Mouse (Mus musculus) kidney, embryonic 15.5 days (tissue): Measurements from ENCODE around the gene Lpin2. TPM values are rescaled to one million over a fixed set of nuclear protein-coding genes. Genes with fewer than 3 reads are reported as not detected.
A peak's percentile ranks its signal among the peaks of the same experiment; 100 is the strongest.

Experiments
- ATAC-seq: fragments of 200-750 bp; cut with Nextera tagmentation; replicated peaks from 2 replicates; pipeline ENCODE4 v1.8.0; 2017; ENCODE audit warnings: moderate TSS enrichment; ENCODE audit not compliant: low FRiP score
- H3K27ac ChIP-seq: fragments of 300-500 bp; sonication (generic); 2 replicates; pipeline ENCODE4 v1.5.1; 2015; ENCODE audit warnings: mild to moderate bottlenecking, inconsistent platforms
- H3K27me3 ChIP-seq: fragments of 300-500 bp; sonication (generic); 2 replicates; pipeline ENCODE4 v1.6.1; 2015; ENCODE audit warnings: inconsistent platforms
- H3K36me3 ChIP-seq: fragments of 300-500 bp; sonication (generic); 2 replicates; pipeline ENCODE4 v1.6.1; 2015; ENCODE audit warnings: inconsistent platforms
- H3K4me1 ChIP-seq: fragments of 300-500 bp; sonication (generic); 2 replicates; pipeline ENCODE4 v1.6.1; 2015; ENCODE audit warnings: inconsistent platforms
- H3K4me2 ChIP-seq: fragments of 300-500 bp; sonication (generic); 2 replicates; pipeline ENCODE4 v1.6.1; 2015; ENCODE audit warnings: moderate library complexity, mild to moderate bottlenecking, inconsistent platforms
- H3K4me3 ChIP-seq: fragments of 300-500 bp; sonication (generic); replicated peaks from 2 replicates; pipeline ENCODE4 v1.5.1; 2015; ENCODE audit warnings: mild to moderate bottlenecking, inconsistent platforms
- H3K9ac ChIP-seq: fragments of 300-500 bp; sonication (generic); 2 replicates; pipeline ENCODE4 v1.6.1; 2015; ENCODE audit warnings: mild to moderate bottlenecking, inconsistent platforms
- H3K9me3 ChIP-seq: fragments of 300-500 bp; sonication (generic); replicated peaks from 2 replicates; pipeline ENCODE4 v1.6.1; 2016; ENCODE audit warnings: inconsistent platforms
- WGBS: fragments of 180-500 bp; shearing (Covaris S2); methylation state at CpG from one replicate; pipeline ENCODE4 v1.1.7; 2015; ENCODE audit warnings: mixed read lengths; 5-methylcytosine and 5-hydroxymethylcytosine counted together
- polyA plus RNA-seq: library from polyadenylated mRNA; unstranded; fragments of >200 nt; fragmentation: Nextera tagmentation; extraction: Ambion mirVana; gene quantifications from 2 replicates; pipeline ENCODE4 v1.2.1, GENCODE M21; 2015

Lpin2 gene
- polyA plus RNA-seq, 1 experiment from 2014 or later: 70.7 TPM

DNA sequence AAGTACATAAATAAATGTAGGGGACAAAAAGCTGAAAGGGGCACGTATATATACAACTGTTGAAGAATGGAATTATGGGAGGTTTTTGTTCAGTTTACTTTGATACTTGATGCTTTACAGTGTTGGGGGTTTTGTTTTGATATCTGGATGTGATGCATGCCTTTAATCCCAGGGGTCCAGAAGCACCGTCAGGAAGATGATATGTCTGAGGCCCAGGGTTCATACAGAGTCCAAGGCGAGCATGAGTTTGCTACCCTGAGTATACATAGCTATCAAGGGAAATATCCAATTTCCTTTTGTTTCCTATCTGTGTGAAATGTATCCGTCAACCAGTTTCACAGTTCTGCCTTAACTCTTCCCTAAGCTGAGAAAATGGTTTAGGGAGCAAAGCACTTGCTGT is 29.0 kb upstream of the Lpin2 start:
- H3K27me3 ChIP-seq: no peaks in the 10 kb centered on the region
- H3K4me1 ChIP-seq: peaks cover 35% of the 10 kb centered on the region
- no peak overlapping the region for H3K9ac ChIP-seq
- no peak overlapping the region for H3K4me3 ChIP-seq
- 19% methylated on average over 4 of the region's 4 CpGs for WGBS
- H3K36me3 ChIP-seq: no peaks in the 10 kb centered on the region
- H3K4me2 ChIP-seq: no peak overlapping the region
- H3K9me3 ChIP-seq: 0 out of 2 replicates have a peak, but pooled peaks cover 4% of the 10 kb centered on the region
- H3K27ac ChIP-seq: peak overlapping the region; percentile 82
- peak; percentile 94 for ATAC-seq

DNA sequence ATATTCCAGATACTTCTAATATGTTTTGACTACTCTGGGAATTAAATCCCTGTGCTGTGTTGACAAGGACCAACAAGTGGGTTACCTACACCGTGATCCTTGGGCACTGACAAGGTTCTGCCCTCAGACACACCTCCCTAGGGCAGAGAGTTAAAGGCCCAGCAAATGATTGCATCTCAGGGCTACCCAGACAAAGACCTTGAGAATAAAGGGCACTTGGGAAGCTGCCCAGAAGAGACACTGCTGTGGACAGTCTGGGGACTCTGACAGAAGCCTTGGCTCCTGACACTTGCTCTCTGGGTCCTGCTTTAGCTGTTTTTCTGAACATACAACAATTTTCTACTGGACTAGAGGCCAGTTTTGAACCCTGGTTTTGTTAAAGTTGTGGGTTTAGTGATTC is 27.1 kb upstream of the Lpin2 start:
- no peak overlapping the region for H3K9ac ChIP-seq
- no peaks in the 10 kb centered on the region for H3K9me3 ChIP-seq
- 10% methylated on average over 1 of the region's 1 CpGs for WGBS
- H3K27me3 ChIP-seq: no peaks in the 10 kb centered on the region
- H3K4me1 ChIP-seq: peaks cover 50% of the 10 kb centered on the region
- H3K27ac ChIP-seq: peak overlapping the region; percentile 67
- H3K4me2 ChIP-seq: no peak overlapping the region
- ATAC-seq: no peak
- no peak overlapping the region for H3K4me3 ChIP-seq
- no peaks in the 10 kb centered on the region for H3K36me3 ChIP-seq

DNA sequence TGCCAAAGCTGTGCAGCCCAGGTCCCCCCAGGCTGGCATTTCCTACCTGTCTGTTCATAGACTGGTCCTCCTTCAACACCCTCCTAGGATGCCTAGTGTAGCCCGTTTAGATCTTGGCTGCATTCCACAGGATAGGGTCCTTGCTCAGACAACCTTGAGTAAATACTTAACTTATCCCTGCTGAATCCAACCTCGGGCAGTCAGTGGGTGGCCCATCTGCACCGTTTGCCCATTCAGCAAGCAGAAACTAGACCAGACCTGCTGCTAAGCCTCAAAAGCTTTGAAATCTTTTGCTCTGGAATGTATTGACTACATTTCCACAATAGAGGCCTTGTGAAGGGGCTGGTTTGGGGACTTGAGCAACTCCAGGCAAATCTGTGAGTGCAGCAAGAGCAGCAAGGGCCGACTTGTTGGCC is 23.2 kb upstream of the Lpin2 start:
- Histone ChIP-seq H3K9me3 (no peaks in the 10 kb centered on the region), H3K27me3 (no peaks in the 10 kb centered on the region), H3K4me1 (peaks cover 39% of the 10 kb centered on the region), H3K27ac (peak overlapping the region; percentile 82), H3K4me2 (no peak overlapping the region), H3K36me3 (no peaks in the 10 kb centered on the region), H3K9ac (no peak overlapping the region), H3K4me3 (no peak overlapping the region)
- WGBS: 27% methylated on average over 4 of the region's 4 CpGs
- ATAC-seq: peak; percentile 90

DNA sequence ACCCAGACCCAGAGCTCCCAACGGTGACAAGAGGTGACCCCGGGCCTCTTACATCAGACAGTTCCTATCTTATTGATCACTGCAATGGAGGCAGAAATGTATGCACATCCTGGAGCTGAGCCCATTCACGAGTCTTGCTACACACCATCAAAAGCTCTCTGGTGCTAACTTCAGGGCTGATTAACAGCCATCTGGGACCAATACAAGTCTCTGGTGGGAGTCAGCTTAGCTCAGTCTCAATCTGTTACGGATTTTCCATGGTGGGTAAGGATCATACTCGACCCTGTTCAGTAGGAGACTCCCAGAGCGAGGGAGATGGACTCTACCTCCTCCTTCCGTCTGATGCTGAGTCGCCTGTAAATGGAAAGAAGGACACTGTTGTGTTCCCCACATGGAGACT is 22.6 kb upstream of the Lpin2 start:
- Histone ChIP-seq H3K4me2 (no peak overlapping the region), H3K4me3 (no peak overlapping the region)
- no peak for ATAC-seq

DNA sequence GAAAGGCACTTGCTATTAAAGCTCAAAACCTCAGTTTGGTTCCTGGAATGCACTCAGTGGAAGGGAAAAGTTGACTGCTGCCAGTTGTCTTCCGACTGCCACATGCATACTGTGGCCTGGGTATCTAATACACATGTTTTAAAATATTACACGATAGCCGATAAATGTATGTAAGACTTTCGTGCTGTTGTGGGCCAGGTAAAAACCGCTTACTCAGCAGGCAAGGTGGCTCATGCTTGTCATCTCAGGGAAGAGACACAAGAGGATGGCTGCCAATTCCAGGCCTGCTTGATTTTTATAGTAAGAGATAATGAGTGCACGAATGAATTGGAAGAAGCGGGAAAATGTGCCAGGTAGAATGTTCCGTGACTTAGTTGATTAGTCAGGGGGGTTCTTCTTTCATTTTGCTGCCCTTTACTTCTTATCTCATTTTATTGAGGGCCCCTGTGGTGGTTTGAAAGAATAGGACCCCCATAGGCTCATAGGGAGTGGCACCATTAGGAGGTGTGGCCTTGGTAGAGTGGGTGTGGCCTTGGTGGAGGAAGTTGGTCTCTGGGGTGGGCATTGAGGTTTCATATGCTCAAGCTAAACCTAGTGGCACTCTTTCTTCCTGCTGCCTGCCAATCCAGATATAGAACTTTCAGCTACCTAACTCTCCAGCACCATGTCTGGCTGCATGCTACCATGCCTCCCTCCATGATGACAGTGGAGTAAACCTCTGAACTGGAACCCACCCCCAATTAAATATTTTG is 21.9 kb upstream of the Lpin2 start:
- Histone ChIP-seq H3K9ac (no peak overlapping the region), H3K27ac (peak overlapping the region; percentile 82), H3K4me2 (no peak overlapping the region), H3K9me3 (no peaks in the 10 kb centered on the region), H3K27me3 (no peaks in the 10 kb centered on the region), H3K36me3 (no peaks in the 10 kb centered on the region), H3K4me3 (no peak overlapping the region), H3K4me1 (peaks cover 29% of the 10 kb centered on the region)
- WGBS: 97% methylated on average over 8 of the region's 8 CpGs
- ATAC-seq: no peak

More for the DNA sequence above, 22.6 kb upstream of the Lpin2 start:
- WGBS: 59% methylated on average over 8 of the region's 8 CpGs
- H3K4me1 ChIP-seq: peaks cover 34% of the 10 kb centered on the region
- peak overlapping the region; percentile 82 for H3K27ac ChIP-seq
- H3K9me3 ChIP-seq: no peaks in the 10 kb centered on the region
- H3K9ac ChIP-seq: peak overlapping the region; percentile 8; the same call in 1 of the 2 replicates
- H3K27me3 ChIP-seq: no peaks in the 10 kb centered on the region
- H3K36me3 ChIP-seq: no peaks in the 10 kb centered on the region

DNA sequence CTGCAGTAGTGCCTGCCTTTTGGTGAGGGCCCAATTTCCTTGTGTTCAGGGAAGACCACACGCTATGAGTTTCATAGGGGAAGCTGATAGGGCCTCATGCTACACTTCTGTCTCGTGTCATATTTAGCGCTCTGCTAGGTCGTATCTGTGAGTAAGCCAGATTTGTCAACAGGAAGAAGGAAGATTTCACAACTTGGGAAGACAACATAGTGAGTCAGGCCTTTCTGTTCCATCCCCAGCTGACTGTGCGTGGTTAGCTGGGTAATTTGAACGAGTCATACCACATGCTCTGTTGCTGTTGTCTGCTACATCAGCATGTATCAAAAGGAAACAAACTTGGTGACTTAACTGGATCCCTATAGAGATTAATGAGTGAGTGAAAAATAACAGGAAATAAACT is 17.4 kb upstream of the Lpin2 start:
- H3K4me2 ChIP-seq: no peak overlapping the region
- 54% methylated on average over 6 of the region's 6 CpGs for WGBS
- H3K9me3 ChIP-seq: no peaks in the 10 kb centered on the region
- no peak overlapping the region for H3K4me3 ChIP-seq
- H3K36me3 ChIP-seq: no peaks in the 10 kb centered on the region
- H3K27me3 ChIP-seq: no peaks in the 10 kb centered on the region
- no peak overlapping the region for H3K9ac ChIP-seq
- peaks cover 22% of the 10 kb centered on the region for H3K4me1 ChIP-seq
- 0 out of 2 replicates have a peak overlapping the region, but pooled peaks have one; percentile 20 for H3K27ac ChIP-seq
- no peak for ATAC-seq

DNA sequence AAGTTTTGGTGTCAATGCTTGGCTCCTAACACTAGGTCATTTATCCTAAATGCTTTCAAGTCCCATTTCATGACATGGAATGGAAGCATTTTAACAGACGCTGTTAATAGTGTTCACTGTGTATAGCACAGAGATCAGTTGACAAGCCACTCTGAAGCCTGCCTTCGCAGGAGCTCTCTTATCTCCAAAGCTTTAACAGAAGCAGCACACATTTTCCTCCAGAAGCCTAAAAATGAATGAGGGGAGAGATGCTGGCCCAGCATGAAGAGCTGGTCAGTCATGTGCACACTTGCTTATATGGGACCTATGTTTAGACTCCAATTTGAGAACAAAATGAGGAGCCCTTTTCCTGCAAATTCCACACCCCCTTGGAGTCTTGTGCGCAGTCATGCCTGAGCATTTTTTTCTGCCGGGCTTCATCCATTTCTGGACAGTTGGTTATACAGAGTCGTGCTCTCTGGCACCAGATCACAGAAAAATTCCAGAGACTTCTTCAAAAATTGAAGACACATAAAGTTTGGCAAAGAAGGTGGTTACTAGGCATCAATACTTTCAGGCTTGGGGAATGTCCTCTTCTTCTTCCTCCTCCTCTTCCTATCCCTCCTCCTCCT is 14.1 kb upstream of the Lpin2 start:
- peaks cover 18% of the 10 kb centered on the region for H3K4me1 ChIP-seq
- no peak for ATAC-seq
- no peak overlapping the region for H3K27ac ChIP-seq
- WGBS: 75% methylated on average over 5 of the region's 5 CpGs
- H3K27me3 ChIP-seq: no peaks in the 10 kb centered on the region
- H3K4me2 ChIP-seq: no peak overlapping the region
- H3K9me3 ChIP-seq: no peaks in the 10 kb centered on the region
- H3K36me3 ChIP-seq: no peaks in the 10 kb centered on the region
- H3K9ac ChIP-seq: no peak overlapping the region
- H3K4me3 ChIP-seq: no peak overlapping the region

DNA sequence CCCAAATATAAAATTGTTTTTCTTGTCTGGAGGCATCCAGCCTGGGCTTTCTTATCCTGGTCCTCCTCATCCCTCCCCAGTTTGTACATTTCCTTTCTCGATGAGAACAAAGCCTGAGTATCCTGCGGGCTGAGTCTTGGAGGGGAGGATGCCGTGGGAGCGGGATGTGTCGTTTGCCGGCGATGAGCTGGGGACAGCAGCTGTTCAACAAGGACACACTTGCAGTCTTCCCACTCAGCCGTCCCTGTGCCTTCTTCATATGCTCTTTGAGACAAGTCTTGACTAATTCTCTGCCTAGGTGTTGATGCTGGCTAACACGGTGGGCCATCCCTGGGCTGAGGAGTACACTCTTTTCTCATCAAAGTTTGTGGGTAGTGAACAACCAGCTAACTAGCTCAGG is 13.5 kb upstream of the Lpin2 start:
- Histone ChIP-seq H3K4me2 (no peak overlapping the region), H3K9ac (no peak overlapping the region), H3K9me3 (no peaks in the 10 kb centered on the region), H3K36me3 (no peaks in the 10 kb centered on the region), H3K4me1 (peaks cover 18% of the 10 kb centered on the region), H3K27ac (no peak overlapping the region), H3K4me3 (no peak overlapping the region), H3K27me3 (no peaks in the 10 kb centered on the region)
- ATAC-seq: 0 out of 2 replicates have a peak, but pooled peaks have one; percentile 36
- 46% methylated on average over 9 of the region's 9 CpGs for WGBS

DNA sequence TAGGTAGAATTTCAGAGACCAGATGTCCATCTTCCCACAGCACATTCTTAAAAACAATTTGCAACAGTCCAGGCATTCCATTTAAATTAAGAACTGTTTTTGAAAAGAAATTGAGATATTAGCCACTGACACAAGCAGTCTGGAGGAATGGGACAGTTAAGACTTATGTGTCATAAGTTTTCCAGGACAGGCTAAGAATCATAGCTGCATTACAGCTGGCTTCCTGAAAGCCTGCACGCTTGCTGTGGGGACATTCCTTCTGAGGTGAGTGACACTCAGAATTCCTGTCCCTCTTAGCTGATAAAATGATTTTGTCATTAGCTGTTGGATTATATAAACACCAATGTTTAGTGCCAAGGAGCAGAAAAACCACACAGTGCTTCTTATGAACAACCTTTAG is 12.7 kb upstream of the Lpin2 start:
- no peak for ATAC-seq
- Histone ChIP-seq H3K36me3 (no peaks in the 10 kb centered on the region), H3K4me3 (no peak overlapping the region), H3K27ac (no peak overlapping the region), H3K9me3 (no peaks in the 10 kb centered on the region), H3K27me3 (no peaks in the 10 kb centered on the region), H3K4me2 (no peak overlapping the region), H3K4me1 (peaks cover 18% of the 10 kb centered on the region), H3K9ac (no peak overlapping the region)
- 49% methylated on average over 1 of the region's 1 CpGs for WGBS

DNA sequence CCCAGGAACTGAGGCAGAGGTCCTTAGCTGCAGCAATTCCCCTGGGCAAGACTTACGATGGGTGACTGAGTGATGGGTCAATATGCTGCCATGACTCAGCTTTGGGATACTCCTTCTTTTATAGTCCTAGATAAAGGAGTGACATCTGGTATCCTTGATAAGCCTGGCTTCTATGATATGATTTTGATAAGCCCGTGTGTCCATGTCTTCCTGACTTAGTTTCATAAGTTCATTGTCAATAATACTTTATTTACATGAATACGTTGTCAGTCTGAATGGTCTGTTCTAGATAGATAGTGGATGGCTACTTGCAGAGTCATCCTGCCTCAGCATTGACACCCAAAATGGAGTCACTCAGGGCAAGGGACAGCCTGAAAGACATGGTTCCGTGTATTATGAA is 11.2 kb upstream of the Lpin2 start:
- Histone ChIP-seq H3K27ac (no peak overlapping the region), H3K27me3 (no peaks in the 10 kb centered on the region), H3K4me1 (peaks cover 15% of the 10 kb centered on the region), H3K9ac (no peak overlapping the region), H3K4me2 (no peak overlapping the region), H3K9me3 (no peaks in the 10 kb centered on the region), H3K36me3 (no peaks in the 10 kb centered on the region), H3K4me3 (no peak overlapping the region)
- ATAC-seq: no peak
- WGBS: 87% methylated on average over 4 of the region's 4 CpGs

DNA sequence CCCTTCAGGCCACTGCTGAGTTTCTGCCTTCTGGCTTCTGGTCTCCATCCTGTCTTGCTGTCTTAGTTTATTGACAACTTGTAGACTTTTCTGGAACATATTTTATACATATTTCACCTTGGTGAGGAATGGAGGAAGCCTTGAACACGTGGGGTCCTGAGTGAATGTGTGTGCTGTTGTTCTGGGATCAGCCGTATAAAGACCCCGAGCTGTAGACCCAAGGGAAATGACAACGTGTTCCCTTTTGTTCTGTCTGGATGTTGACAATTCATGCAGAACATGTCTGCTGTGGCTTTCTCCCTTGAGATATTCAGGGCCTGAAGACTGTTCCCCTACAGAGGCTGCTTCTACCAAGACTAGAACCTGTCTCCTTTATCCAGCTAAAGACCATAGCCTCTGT is 5.0 kb upstream of the Lpin2 start:
- Histone ChIP-seq H3K9ac (no peak overlapping the region), H3K36me3 (no peaks in the 10 kb centered on the region), H3K9me3 (no peaks in the 10 kb centered on the region), H3K27ac (no peak overlapping the region), H3K4me2 (no peak overlapping the region), H3K4me1 (peaks cover 24% of the 10 kb centered on the region), H3K4me3 (no peak overlapping the region), H3K27me3 (no peaks in the 10 kb centered on the region)
- no peak for ATAC-seq
- 69% methylated on average over 4 of the region's 4 CpGs for WGBS

DNA sequence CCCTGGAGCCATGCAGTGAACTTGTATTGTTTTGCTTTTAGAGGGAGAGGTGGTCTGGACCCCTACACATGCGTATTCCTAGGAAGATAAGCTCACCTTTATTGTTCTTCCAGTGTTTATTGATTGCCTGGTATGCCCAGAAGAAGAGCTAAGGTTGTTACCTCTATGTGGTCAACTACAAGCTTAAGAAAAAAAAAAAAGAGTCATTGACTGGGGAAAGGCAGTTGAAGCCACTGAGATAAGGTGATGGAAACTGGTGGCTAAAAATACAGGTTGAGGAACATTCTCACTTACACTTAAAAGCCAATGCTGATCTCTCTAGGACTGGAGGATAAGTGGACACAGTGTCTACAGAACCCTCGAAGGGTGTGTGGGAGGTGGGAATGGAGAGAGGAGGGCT is 4.4 kb upstream of the Lpin2 start:
- H3K4me2 ChIP-seq: no peak overlapping the region
- H3K9ac ChIP-seq: no peak overlapping the region
- H3K27me3 ChIP-seq: no peaks in the 10 kb centered on the region
- no peak for ATAC-seq
- WGBS: 65% methylated on average over 2 of the region's 2 CpGs
- H3K4me1 ChIP-seq: peaks cover 30% of the 10 kb centered on the region
- H3K9me3 ChIP-seq: no peaks in the 10 kb centered on the region
- H3K4me3 ChIP-seq: no peak overlapping the region
- no peaks in the 10 kb centered on the region for H3K36me3 ChIP-seq
- no peak overlapping the region for H3K27ac ChIP-seq
